Mouse (Mus musculus) CD4-positive helper T cell, adult 2 months (primary cell): ENCODE data around the gene Abcc1.

Experiments
- DNase-seq: peaks from one replicate; pipeline ENCODE4 v3.0.0-alpha.2; 2012; ENCODE audit warnings: low read depth, missing footprints, low spot score

Gene Abcc1

GRCm38 (mm10) chr16:14376352-14376751, 15.0 kb downstream of the Abcc1 start:
- DNase-seq: no peak

- no peak for DNase-seq
These were observed 16.0 kb downstream of the Abcc1 start for GRCm38 (mm10) chr16:14377321-14377720.

GRCm38 (mm10) chr16:14378654-14379053, 17.3 kb downstream of the Abcc1 start:
- peak; percentile 19 for DNase-seq

GRCm38 (mm10) chr16:14379888-14380287, 18.5 kb downstream of the Abcc1 start:
- peak; percentile 59 for DNase-seq

- no peak for DNase-seq
These were observed 19.8 kb downstream of the Abcc1 start for GRCm38 (mm10) chr16:14381061-14381665.

GRCm38 (mm10) chr16:14399303-14399702, 37.9 kb downstream of the Abcc1 start:
- no peak for DNase-seq

GRCm38 (mm10) chr16:14403507-14403906, 42.1 kb downstream of the Abcc1 start:
- no peak for DNase-seq

GRCm38 (mm10) chr16:14405636-14406035, 44.3 kb downstream of the Abcc1 start:
- DNase-seq: no peak

GRCm38 (mm10) chr16:14409124-14409523, 47.8 kb downstream of the Abcc1 start:
- no peak for DNase-seq

- no peak for DNase-seq
These were observed 48.4 kb downstream of the Abcc1 start for GRCm38 (mm10) chr16:14409776-14410175.

GRCm38 (mm10) chr16:14410611-14411010, 49.3 kb downstream of the Abcc1 start:
- DNase-seq: no peak

GRCm38 (mm10) chr16:14411156-14411555, 49.8 kb downstream of the Abcc1 start:
- no peak for DNase-seq

GRCm38 (mm10) chr16:14412551-14412950, 51.2 kb downstream of the Abcc1 start:
- DNase-seq: no peak

GRCm38 (mm10) chr16:14415206-14415605, 53.8 kb downstream of the Abcc1 start:
- DNase-seq: no peak

- DNase-seq: no peak
These were observed 55.7 kb downstream of the Abcc1 start for GRCm38 (mm10) chr16:14416957-14417618.

- no peak for DNase-seq
These were observed 59.3 kb downstream of the Abcc1 start for GRCm38 (mm10) chr16:14420496-14421132.

- no peak for DNase-seq
These were observed 60.7 kb downstream of the Abcc1 start for GRCm38 (mm10) chr16:14422081-14422480.

GRCm38 (mm10) chr16:14429371-14429770, 68.0 kb downstream of the Abcc1 start:
- no peak for DNase-seq

GRCm38 (mm10) chr16:14432996-14433395, 71.6 kb downstream of the Abcc1 start:
- DNase-seq: no peak

- no peak for DNase-seq
These were observed 74.2 kb downstream of the Abcc1 start for GRCm38 (mm10) chr16:14435526-14435925.

GRCm38 (mm10) chr16:14437446-14437982, 76.2 kb downstream of the Abcc1 start:
- DNase-seq: no peak

GRCm38 (mm10) chr16:14438561-14438960, 77.2 kb downstream of the Abcc1 start:
- DNase-seq: no peak

GRCm38 (mm10) chr16:14439081-14439480, 77.7 kb downstream of the Abcc1 start:
- DNase-seq: no peak
